Mouse (Mus musculus) ES-Bruce4 (cell line): ENCODE measurements around the gene Ube2l3. TPM values are rescaled to one million over a fixed set of nuclear protein-coding genes. Genes with fewer than 3 reads are reported as not detected.
A peak's percentile ranks its signal among the peaks of the same experiment; 100 is the strongest.

ENCODE experiments used
- H3K27ac ChIP-seq: 2 replicates; pipeline ENCODE4 v1.5.1; 2012; ENCODE audit warnings: low read length, inconsistent platforms; ENCODE audit not compliant: insufficient read depth
- H3K27me3 ChIP-seq: 2 replicates; pipeline ENCODE4 v1.6.1; 2012; ENCODE audit warnings: mild to moderate bottlenecking, low read length, inconsistent platforms; ENCODE audit not compliant: control insufficient read depth, poor library complexity, insufficient read depth, severe bottlenecking
- H3K36me3 ChIP-seq: 2 replicates; pipeline ENCODE4 v1.6.1; 2012; ENCODE audit warnings: inconsistent platforms, mild to moderate bottlenecking, low read length, moderate library complexity; ENCODE audit not compliant: control insufficient read depth, poor library complexity, insufficient read depth, severe bottlenecking
- H3K4me1 ChIP-seq: one replicate; pipeline ENCODE4 v1.8.1; 2011; ENCODE audit warnings: low read length; ENCODE audit not compliant: control insufficient read depth, insufficient read depth
- H3K4me3 ChIP-seq: 2 replicates; pipeline ENCODE4 v1.5.1; 2011; ENCODE audit warnings: low read depth, mild to moderate bottlenecking, low read length
- H3K9ac ChIP-seq: 2 replicates; pipeline ENCODE4 v1.6.1; 2012; ENCODE audit warnings: low read depth, mild to moderate bottlenecking, inconsistent platforms; ENCODE audit not compliant: poor library complexity, severe bottlenecking
- H3K9me3 ChIP-seq: replicated peaks from 2 replicates; pipeline ENCODE4 v1.6.1; 2012; ENCODE audit warnings: mild to moderate bottlenecking, low read length, inconsistent platforms; ENCODE audit not compliant: control insufficient read depth, poor library complexity, insufficient read depth, severe bottlenecking
- CTCF ChIP-seq: IDR thresholded peaks from one replicate; pipeline ENCODE4 v1.8.1; 2011; ENCODE audit warnings: low read depth, low read length
- EP300 ChIP-seq: IDR thresholded peaks from 2 replicates; pipeline ENCODE4 v1.6.1; 2011; ENCODE audit warnings: low read depth, low read length; ENCODE audit not compliant: insufficient read depth
- POLR2A ChIP-seq: IDR thresholded peaks from one replicate; pipeline ENCODE4 v1.8.1; 2011; ENCODE audit warnings: low read length; ENCODE audit not compliant: insufficient read depth
- polyA plus RNA-seq: library from polyadenylated mRNA; stranded (reverse); fragments of >200 nt; gene quantifications from 2 replicates; pipeline ENCODE4 v1.2.4, GENCODE M21; 2011; ENCODE audit warnings: low read depth; ENCODE audit not compliant: missing spikeins, insufficient read depth, insufficient read length

Gene Ube2l3
- polyA plus RNA-seq, 1 experiment: 207 TPM

DNA sequence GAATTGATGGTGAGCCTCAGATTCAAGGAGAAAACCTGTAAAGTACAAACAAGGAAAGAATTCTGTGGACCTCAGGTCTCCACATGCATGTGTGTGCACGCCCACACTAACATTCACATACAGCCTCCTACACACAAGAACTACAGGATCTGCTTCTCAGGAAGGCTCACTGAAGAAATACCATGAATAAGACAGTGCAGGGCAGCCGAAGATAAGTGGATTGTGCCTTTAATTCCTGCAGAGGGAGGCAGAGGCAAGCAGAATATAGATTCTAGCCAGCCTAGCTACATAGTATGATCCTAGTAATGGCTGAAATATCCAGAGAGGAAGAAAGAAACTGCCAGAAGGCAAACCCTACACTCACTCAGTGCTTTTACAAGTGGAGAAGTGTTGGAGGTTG lies 472 bp downstream of the Ube2l3 start:
- peak overlapping the region; percentile 100 for H3K9ac ChIP-seq
- TF ChIP-seq CTCF: no peak
- TF ChIP-seq POLR2A: no peak
- no peak for TF ChIP-seq EP300
- H3K27me3 ChIP-seq: no peaks in the 10 kb centered on the region
- peaks cover 5% of the 10 kb centered on the region; the same call in 1 of the 2 replicates for H3K36me3 ChIP-seq
- H3K27ac ChIP-seq: peak overlapping the region; percentile 20
- no peak overlapping the region for H3K4me3 ChIP-seq
- no peaks in the 10 kb centered on the region for H3K9me3 ChIP-seq
- H3K4me1 ChIP-seq: peaks cover 2% of the 10 kb centered on the region

DNA sequence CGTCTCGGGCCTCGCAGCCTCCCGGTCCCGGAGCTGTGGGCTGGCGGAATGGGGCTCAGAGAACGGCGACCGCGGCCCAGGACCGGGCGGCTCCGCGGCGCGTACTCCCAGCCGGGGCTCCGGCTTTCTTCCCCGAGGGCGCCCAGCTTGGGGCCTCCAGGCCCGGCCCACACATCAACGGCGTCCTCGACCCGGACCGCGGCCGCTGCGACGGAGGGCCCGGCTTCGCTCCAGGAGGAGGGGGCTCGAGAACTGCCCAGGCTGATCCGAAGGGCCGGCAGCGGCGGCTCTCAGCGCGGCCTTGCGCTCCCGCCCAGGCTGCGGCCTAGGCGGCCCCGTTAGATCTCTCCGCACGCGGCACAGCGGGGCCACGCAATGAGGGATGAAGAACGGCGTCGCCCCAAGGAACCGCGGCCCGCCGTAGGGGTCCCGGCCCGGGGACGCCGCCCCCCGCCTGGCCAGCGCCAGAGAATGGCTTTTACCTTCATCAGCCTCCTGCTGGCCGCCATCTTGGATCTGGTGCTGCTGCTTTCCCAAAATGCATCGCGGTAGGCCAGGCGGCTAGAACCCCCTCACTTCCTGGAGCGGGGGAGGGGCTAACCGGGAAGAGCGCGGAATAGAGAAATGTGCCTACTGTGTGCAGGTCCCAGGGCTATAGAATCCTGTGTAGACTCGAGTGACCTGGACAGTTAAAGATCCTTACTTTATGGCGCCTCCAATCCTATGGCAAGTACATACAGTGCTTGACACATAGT lies 1.3 kb downstream of the Ube2l3 start:
- Histone ChIP-seq H3K9ac (peak overlapping the region; percentile 100), H3K9me3 (no peaks in the 10 kb centered on the region), H3K27ac (peak overlapping the region; percentile 11), H3K4me3 (peak overlapping the region; percentile 99), H3K36me3 (peaks cover 7% of the 10 kb centered on the region), H3K27me3 (no peaks in the 10 kb centered on the region), H3K4me1 (peaks cover 2% of the 10 kb centered on the region)
- TF ChIP-seq EP300: peak; percentile 56; the same call in 1 of the 2 replicates
- peak; percentile 53 for TF ChIP-seq POLR2A
- TF ChIP-seq CTCF: no peak

DNA sequence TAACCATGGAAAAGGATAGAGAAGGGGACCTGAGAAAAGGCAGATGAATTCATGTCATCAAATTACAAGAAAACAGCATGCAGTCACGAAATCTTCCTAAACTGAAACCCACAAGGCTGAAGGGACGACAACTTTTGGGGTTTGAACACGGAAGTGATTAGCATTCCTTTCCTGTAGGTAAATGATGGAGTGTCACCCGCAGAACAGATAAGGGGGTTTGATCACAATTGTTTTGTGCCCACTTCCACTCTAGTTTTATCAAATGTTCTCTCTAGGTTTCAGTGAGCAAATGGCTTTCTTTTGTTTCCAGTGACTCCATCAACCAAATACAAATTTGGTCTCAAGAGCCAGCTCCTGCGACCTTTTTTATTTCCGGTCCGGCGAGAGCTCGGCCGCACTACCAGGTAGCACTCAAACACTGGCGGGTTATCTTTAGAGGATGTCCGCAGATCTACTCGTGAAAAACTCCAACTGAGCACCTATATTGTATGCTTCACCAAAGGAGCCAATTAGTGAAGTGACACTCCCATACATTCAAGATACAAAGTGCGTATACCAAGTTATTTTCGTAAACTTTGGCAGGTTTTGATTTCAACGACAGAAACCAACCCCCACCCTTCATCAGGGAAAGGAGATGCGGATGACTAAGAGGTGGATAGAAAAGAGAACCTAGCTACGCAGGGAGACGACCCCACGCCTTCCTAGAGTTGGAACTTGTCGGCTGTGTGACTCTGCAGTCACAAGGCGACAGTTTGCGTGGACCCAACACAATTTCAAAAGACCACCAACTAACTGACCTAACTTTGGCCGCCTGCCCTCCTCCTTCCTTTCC lies 2.1 kb downstream of the Ube2l3 start:
- H3K9ac ChIP-seq: peak overlapping the region; percentile 100
- H3K9me3 ChIP-seq: no peaks in the 10 kb centered on the region
- H3K27ac ChIP-seq: peak overlapping the region; percentile 11
- TF ChIP-seq CTCF: no peak
- TF ChIP-seq POLR2A: no peak
- TF ChIP-seq EP300: no peak
- peak overlapping the region; percentile 99 for H3K4me3 ChIP-seq
- no peaks in the 10 kb centered on the region for H3K27me3 ChIP-seq
- peaks cover 9% of the 10 kb centered on the region for H3K36me3 ChIP-seq
- peaks cover 2% of the 10 kb centered on the region for H3K4me1 ChIP-seq

DNA sequence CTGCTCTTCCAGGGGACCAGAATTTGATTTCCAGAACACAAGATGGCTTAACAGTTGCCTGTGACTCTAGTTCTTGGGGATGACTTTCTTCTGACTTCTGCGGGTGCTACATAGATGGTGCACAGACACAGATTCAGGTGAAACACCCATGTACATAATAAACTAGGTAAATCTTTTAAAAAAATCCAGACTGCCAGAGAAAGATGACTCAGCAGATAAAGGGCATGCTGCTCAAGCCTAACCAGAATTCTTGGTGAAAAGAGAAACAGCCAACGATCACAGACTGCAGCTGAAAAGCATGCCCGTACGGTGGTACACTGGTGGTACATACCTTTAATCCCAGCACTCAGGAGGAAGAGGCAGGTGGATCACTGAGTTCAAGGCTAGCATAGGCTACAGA lies 8.6 kb downstream of the Ube2l3 start:
- Histone ChIP-seq H3K9me3 (no peaks in the 10 kb centered on the region), H3K27me3 (no peaks in the 10 kb centered on the region), H3K4me3 (no peak overlapping the region), H3K4me1 (peaks cover 2% of the 10 kb centered on the region), H3K9ac (0 out of 2 replicates have a peak overlapping the region, but pooled peaks have one; percentile 24), H3K36me3 (peaks cover 15% of the 10 kb centered on the region), H3K27ac (no peak overlapping the region)
- TF ChIP-seq EP300 (no peak), CTCF (no peak), POLR2A (no peak)

DNA sequence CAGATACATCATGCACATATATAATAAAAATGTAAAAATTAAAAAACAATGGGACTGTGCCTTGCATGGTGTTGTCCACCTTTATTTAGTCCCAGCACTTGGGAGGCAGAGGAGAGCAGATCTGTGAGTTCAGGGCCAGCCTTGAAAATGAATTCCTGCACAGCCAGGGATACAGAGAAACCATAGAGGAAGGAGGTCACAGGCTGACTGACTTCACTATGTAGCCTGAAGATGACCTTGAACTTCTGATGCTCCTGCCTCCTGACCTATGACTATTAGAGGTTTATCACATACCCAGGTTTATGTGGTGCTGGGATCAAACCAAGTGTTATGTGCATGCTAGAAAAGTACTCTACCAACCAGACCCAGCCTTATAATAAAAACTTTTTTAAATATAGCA lies 17.0 kb downstream of the Ube2l3 start:
- Histone ChIP-seq H3K9me3 (no peaks in the 10 kb centered on the region), H3K27me3 (no peaks in the 10 kb centered on the region), H3K4me3 (no peak overlapping the region), H3K36me3 (peaks cover 10% of the 10 kb centered on the region; the same call in 1 of the 2 replicates), H3K27ac (no peak overlapping the region), H3K9ac (no peak overlapping the region), H3K4me1 (no peaks in the 10 kb centered on the region)
- no peak for TF ChIP-seq EP300
- TF ChIP-seq POLR2A: no peak
- no peak for TF ChIP-seq CTCF

DNA sequence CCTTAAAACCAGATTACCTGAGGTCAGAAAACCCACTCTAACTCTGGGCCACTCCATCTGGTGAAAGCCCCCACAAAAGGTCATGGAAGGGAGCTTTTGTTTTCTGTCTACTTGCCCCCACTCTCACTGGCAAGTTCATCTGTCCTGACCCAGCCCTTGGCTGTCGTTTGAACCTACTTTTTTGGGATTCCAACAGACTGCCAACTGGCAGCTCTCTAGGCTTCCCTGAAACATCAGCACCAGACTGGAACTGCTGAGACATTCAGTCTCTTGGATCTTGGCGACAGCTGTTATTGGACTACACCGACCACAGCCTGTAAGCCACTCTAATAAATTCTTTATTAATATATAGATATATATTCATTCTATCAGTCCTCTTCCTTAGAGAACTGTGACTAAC lies 19.4 kb downstream of the Ube2l3 start:
- Histone ChIP-seq H3K36me3 (peaks cover 16% of the 10 kb centered on the region), H3K4me3 (no peak overlapping the region), H3K27me3 (no peaks in the 10 kb centered on the region), H3K4me1 (no peaks in the 10 kb centered on the region), H3K27ac (no peak overlapping the region), H3K9ac (no peak overlapping the region), H3K9me3 (no peaks in the 10 kb centered on the region)
- TF ChIP-seq CTCF (no peak), POLR2A (no peak)
